ENCODE assay signal across 8 mouse cellular contexts in genomic region chr15:83464905-83465650, GRCm38 (mm10). TPM values are rescaled to one million over a fixed set of nuclear protein-coding genes. Genes with fewer than 3 reads are reported as not detected.
DNase-seq lines count a peak whose midpoint lies in the region; ATAC-seq and TF ChIP-seq lines count a peak whose summit lies in the region.

No protein-coding gene starts in this region.

- 0 out of 2 replicates have a peak, but pooled peaks cover 3% of the 10 kb centered on the region for H3K4me1 ChIP-seq in kidney, postnatal 0 days (replicated peaks; ENCODE audit: insufficient read depth, low read length)
- peaks cover 6% of the 10 kb centered on the region for H3K4me1 ChIP-seq in bone marrow, adult 2 months (ENCODE audit: control insufficient read depth, insufficient read depth, low read length)
- H3K4me1 ChIP-seq in hindbrain, embryonic 10.5 days (replicated peaks): peaks cover 27% of the 10 kb centered on the region
- no peaks in the 10 kb centered on the region for H3K4me1 ChIP-seq in lung, postnatal 0 days (ENCODE audit: insufficient read depth, low read depth, low read length)

- peak; percentile 52 for TF ChIP-seq CTCF in kidney, postnatal 0 days (IDR thresholded peaks at IDR 0.05; ENCODE audit: low read depth)
- TF ChIP-seq CTCF in bone marrow, adult 2 months (IDR thresholded peaks at IDR 0.05; ENCODE audit: control insufficient read depth, insufficient read depth, low read length): peak; percentile 28; the same call in 1 of the 2 replicates
- TF ChIP-seq CTCF in lung, postnatal 0 days (IDR thresholded peaks at IDR 0.05): peak; percentile 59

- H3K4me3 ChIP-seq in kidney, postnatal 0 days (replicated peaks; ENCODE audit: low read depth, low read length): peak overlapping the region; percentile 67
- H3K4me3 ChIP-seq in bone marrow, adult 2 months (replicated peaks; ENCODE audit: control insufficient read depth, low read depth, low read length): peak overlapping the region; percentile 21
- H3K4me3 ChIP-seq in hindbrain, embryonic 10.5 days: peak overlapping the region; percentile 82
- no peak overlapping the region for H3K4me3 ChIP-seq in lung, postnatal 0 days (ENCODE audit: low read depth, low read length)

- no peak overlapping the region for H3K27ac ChIP-seq in kidney, postnatal 0 days
- peak overlapping the region; percentile 13; the same call in 1 of the 2 replicates for H3K27ac ChIP-seq in bone marrow, adult 2 months (ENCODE audit: control insufficient read depth, insufficient read depth, low read depth, low read length, poor library complexity)
- 0 out of 2 replicates have a peak overlapping the region, but pooled peaks have one; percentile 91 for H3K27ac ChIP-seq in hindbrain, embryonic 10.5 days
- H3K27ac ChIP-seq in lung, postnatal 0 days (ENCODE audit: low read length): no peak overlapping the region

- no peak for TF ChIP-seq POLR2A in bone marrow, adult 2 months (IDR thresholded peaks at IDR 0.05; ENCODE audit: borderline replicate concordance, control insufficient read depth, low read depth, low read length)

- WGBS in kidney, postnatal 0 days: 79% methylated on average over 19 of the region's 19 CpGs
- 58% methylated on average over 19 of the region's 19 CpGs for WGBS in bone marrow, adult 2 months
- 76% methylated on average over 19 of the region's 19 CpGs for WGBS in hindbrain, embryonic 10.5 days
- WGBS in lung, postnatal 0 days: 71% methylated on average over 19 of the region's 19 CpGs

- no peak overlapping the region for H3K9ac ChIP-seq in kidney, postnatal 0 days (ENCODE audit: low read depth, low read length)
- H3K9ac ChIP-seq in lung, postnatal 0 days (replicated peaks; ENCODE audit: low read depth): no peak overlapping the region

- H3K36me3 ChIP-seq in kidney, postnatal 0 days (ENCODE audit: insufficient read depth, low read length): no peaks in the 10 kb centered on the region
- no peaks in the 10 kb centered on the region for H3K36me3 ChIP-seq in hindbrain, embryonic 10.5 days
- no peaks in the 10 kb centered on the region for H3K36me3 ChIP-seq in lung, postnatal 0 days (ENCODE audit: insufficient read depth, low read length)

- DNase-seq in kidney, postnatal 0 days (ENCODE audit: low spot score): no peak
- no peak for DNase-seq in kidney, adult 9 months
- no peak for DNase-seq in hindbrain, embryonic 10.5 days (ENCODE audit: low spot score)
- no peak for DNase-seq in lung, postnatal 0 days (ENCODE audit: low spot score)
- no peak for DNase-seq in frontal cortex, postnatal 36 days (ENCODE audit: low spot score in 2 of 2)
- DNase-seq in adrenal gland, postnatal 4 days (ENCODE audit: low spot score in 2 of 2): no peak
- DNase-seq in urinary bladder, adult 2 months (ENCODE audit: low spot score): no peak

- no peaks in the 10 kb centered on the region for H3K9me3 ChIP-seq in kidney, postnatal 0 days (replicated peaks; ENCODE audit: low read length)
- no peaks in the 10 kb centered on the region for H3K9me3 ChIP-seq in hindbrain, embryonic 10.5 days
- no peaks in the 10 kb centered on the region for H3K9me3 ChIP-seq in lung, postnatal 0 days (ENCODE audit: low read length)

- no peak for ATAC-seq in kidney, postnatal 0 days (replicated peaks; ENCODE audit: low FRiP score, low read depth)
- peak; percentile 29 for ATAC-seq in lung, postnatal 0 days

- no peaks in the 10 kb centered on the region for H3K27me3 ChIP-seq in kidney, postnatal 0 days (ENCODE audit: insufficient read depth, low read length)
- no peaks in the 10 kb centered on the region for H3K27me3 ChIP-seq in hindbrain, embryonic 10.5 days (ENCODE audit: insufficient read depth, poor library complexity, severe bottlenecking)
- H3K27me3 ChIP-seq in lung, postnatal 0 days (replicated peaks; ENCODE audit: insufficient read depth, low read length): no peaks in the 10 kb centered on the region

- TF ChIP-seq EP300 in lung, postnatal 0 days (IDR thresholded peaks at IDR 0.05): no peak

- peak overlapping the region; percentile 89 for H3K4me2 ChIP-seq in kidney, postnatal 0 days (ENCODE audit: low read length)
- 0 out of 2 replicates have a peak overlapping the region, but pooled peaks have one; percentile 5 for H3K4me2 ChIP-seq in lung, postnatal 0 days (replicated peaks; ENCODE audit: low read depth, low read length)

RNA-seq across cellular contexts. Expression of gene Pacsin2, which starts 0.7 kb away (rescaled TPM):
- 61.3 and 68.5 TPM in 2 replicates for polyA plus RNA-seq in kidney, postnatal 0 days (2015; fragmentation: Nextera tagmentation; extraction: Ambion mirVana)
- 47.6 and 48.2 TPM in 2 replicates for polyA plus RNA-seq in bone marrow, adult 2 months (2011; ENCODE audit: insufficient read depth, insufficient read length, low replicate concordance, missing spikeins)
- 53.3 and 57.7 TPM in 2 replicates for polyA plus RNA-seq in hindbrain, embryonic 10.5 days (2016; fragmentation: Nextera tagmentation; extraction: Ambion mirVana)
- 46.7 and 51.7 TPM in 2 replicates for polyA plus RNA-seq in lung, postnatal 0 days (2015; fragmentation: Nextera tagmentation; extraction: Ambion mirVana)
- total RNA-seq in adrenal gland, postnatal 4 days (2021): 10 to 100 TPM; 80.4 to 80.7 TPM
- polyA plus RNA-seq in urinary bladder, adult 2 months (2012; rRNA removed): 71.5 and 88.1 TPM in 2 replicates

RNA-seq across cellular contexts. Expression of gene Ttll1, which starts 45.6 kb away (rescaled TPM):
- polyA plus RNA-seq in kidney, postnatal 0 days (2015; fragmentation: Nextera tagmentation; extraction: Ambion mirVana): 16.6 and 19.0 TPM in 2 replicates
- 2.4 and 5.1 TPM in 2 replicates for polyA plus RNA-seq in bone marrow, adult 2 months (2011; ENCODE audit: insufficient read depth, insufficient read length, low replicate concordance, missing spikeins)
- 38.0 and 50.4 TPM in 2 replicates for polyA plus RNA-seq in hindbrain, embryonic 10.5 days (2016; fragmentation: Nextera tagmentation; extraction: Ambion mirVana)
- 13.8 and 13.9 TPM in 2 replicates for polyA plus RNA-seq in lung, postnatal 0 days (2015; fragmentation: Nextera tagmentation; extraction: Ambion mirVana)
- 10 to 100 TPM in 1 of 2 experiments, 1 to 10 TPM in 1; 9.8 to 11.3 TPM for total RNA-seq in adrenal gland, postnatal 4 days (2021)
- polyA plus RNA-seq in urinary bladder, adult 2 months (2012; rRNA removed): 15.1 and 23.2 TPM in 2 replicates

Comparison
In these comparisons a context has a peak if more than half of its experiments do, and no peak if none do; other contexts are left out.
1. H3K27ac ChIP-seq: peak in bone marrow, adult 2 months (single experiment) and hindbrain, embryonic 10.5 days (single experiment); none in kidney, postnatal 0 days (single experiment) and lung, postnatal 0 days (single experiment).
2. Peak in every context shown above with its lines, with median percentiles within 50 percentile points of each other: CTCF ChIP-seq.